Mouse (Mus musculus): ENCODE measurements around the gene Pex10. TPM values are rescaled to one million over a fixed set of nuclear protein-coding genes. Genes with fewer than 3 reads are reported as not detected.

Gene Pex10
- polyA plus RNA-seq, 1 experiment from 2014 or later: 26.3 TPM

Other genes with a start within 250 kb of the Pex10 start
- gene Ttc34, start 229.6 kb upstream of the Pex10 start, polyA plus RNA-seq (2015; fragmentation: Nextera tagmentation; extraction: Ambion mirVana): 0.24 and 0.59 TPM in 2 replicates
- gene Mmel1, start 197.4 kb upstream of the Pex10 start, polyA plus RNA-seq (2015; fragmentation: Nextera tagmentation; extraction: Ambion mirVana): 0.17 TPM in 1 of 2 replicates, not detected in the other
- gene Fam213b, start 167.9 kb upstream of the Pex10 start, polyA plus RNA-seq (2015; fragmentation: Nextera tagmentation; extraction: Ambion mirVana): 39.1 and 42.2 TPM in 2 replicates
- 0.74 and 0.95 TPM in 2 replicates for gene Tnfrsf14, start 138.5 kb upstream of the Pex10 start, polyA plus RNA-seq (2015; fragmentation: Nextera tagmentation; extraction: Ambion mirVana)
- gene Hes5, start 106.1 kb upstream of the Pex10 start, polyA plus RNA-seq (2015; fragmentation: Nextera tagmentation; extraction: Ambion mirVana): 17.2 and 20.1 TPM in 2 replicates
- 51.9 and 53.8 TPM in 2 replicates for gene Pank4, start 102.9 kb upstream of the Pex10 start, polyA plus RNA-seq (2015; fragmentation: Nextera tagmentation; extraction: Ambion mirVana)
- 3.6 and 3.8 TPM in 2 replicates for gene Plch2, start 10.2 kb upstream of the Pex10 start, polyA plus RNA-seq (2015; fragmentation: Nextera tagmentation; extraction: Ambion mirVana)
- gene Rer1, start 19.4 kb downstream of the Pex10 start, polyA plus RNA-seq (2015; fragmentation: Nextera tagmentation; extraction: Ambion mirVana): 158 and 162 TPM in 2 replicates
- gene Morn1, start 19.6 kb downstream of the Pex10 start, polyA plus RNA-seq (2015; fragmentation: Nextera tagmentation; extraction: Ambion mirVana): 5.9 and 7.0 TPM in 2 replicates
- 14.5 and 15.9 TPM in 2 replicates for gene Ski, start 155.6 kb downstream of the Pex10 start, polyA plus RNA-seq (2015; fragmentation: Nextera tagmentation; extraction: Ambion mirVana)
- gene Faap20, start 182.8 kb downstream of the Pex10 start, polyA plus RNA-seq (2015; fragmentation: Nextera tagmentation; extraction: Ambion mirVana): 77.4 and 77.8 TPM in 2 replicates